Mouse (Mus musculus) spleen, adult 2 months (tissue): ENCODE results near the gene Epb41l1. TPM values are rescaled to one million over a fixed set of nuclear protein-coding genes. Genes with fewer than 3 reads are reported as not detected.

ENCODE experiments used
- DNase-seq, 2 experiments: peaks; one replicate each; pipeline versions ENCODE4 v3.0.0 to v3.0.0-alpha.2; 2012 to 2021; ENCODE audit warnings: low spot score in 2 of 2, low read depth in 1 of 2
- H3K27ac ChIP-seq: fragments of 200-500 bp; 2 replicates; pipeline ENCODE4 v1.5.1; 2012; ENCODE audit warnings: low read length, inconsistent platforms; ENCODE audit not compliant: insufficient read depth
- H3K27me3 ChIP-seq: fragments of 200-500 bp; 2 replicates; pipeline ENCODE4 v1.6.1; 2012; ENCODE audit warnings: mild to moderate bottlenecking, moderate library complexity, low read length, inconsistent platforms; ENCODE audit not compliant: control insufficient read depth, insufficient read depth
- H3K36me3 ChIP-seq: fragments of 200-500 bp; 2 replicates; pipeline ENCODE4 v1.6.1; 2012; ENCODE audit warnings: mild to moderate bottlenecking, low read length, inconsistent platforms; ENCODE audit not compliant: control insufficient read depth, insufficient read depth
- H3K4me1 ChIP-seq: fragments of 200-500 bp; 2 replicates; pipeline ENCODE4 v1.6.1; 2011; ENCODE audit warnings: inconsistent platforms; ENCODE audit not compliant: control insufficient read depth, insufficient read depth, insufficient read length
- H3K4me3 ChIP-seq: fragments of 200-500 bp; 2 replicates; pipeline ENCODE4 v1.5.1; 2011; ENCODE audit warnings: mild to moderate bottlenecking, inconsistent platforms; ENCODE audit not compliant: insufficient read depth, insufficient read length; ENCODE audit errors: extremely low read depth
- CTCF ChIP-seq: fragments of 200-500 bp; IDR thresholded peaks from 2 replicates; pipeline ENCODE4 v1.5.1; 2011; ENCODE audit warnings: mild to moderate bottlenecking, inconsistent platforms; ENCODE audit not compliant: insufficient read depth, insufficient read length, insufficient replicate concordance; ENCODE audit errors: extremely low read depth
- POLR2A ChIP-seq: fragments of 200-500 bp; IDR thresholded peaks from 2 replicates; pipeline ENCODE4 v1.6.1; 2011; ENCODE audit warnings: low read depth, low read length, inconsistent platforms
- WGBS: fragments of 180-500 bp; shearing (Covaris S2); methylation state at CpG from one replicate; pipeline ENCODE4 v1.1.7; 2018; 5-methylcytosine and 5-hydroxymethylcytosine counted together
- polyA plus RNA-seq: library from polyadenylated mRNA; depleted of rRNA; stranded (reverse); fragments of >200 nt; gene quantifications from 2 replicates; pipeline ENCODE4 v1.2.3, GENCODE M21; 2012

The Epb41l1 gene
- polyA plus RNA-seq, 1 experiment, result 3.2 TPM

GRCm38 (mm10) chr2:156552421-156552820, 131.7 kb downstream of the Epb41l1 start:
- TF ChIP-seq POLR2A, result no peak
- TF ChIP-seq CTCF, result no peak
- WGBS, result 87% methylated on average over 4 of the region's 4 CpGs
- peaks cover 27% of the 10 kb centered on the region for H3K36me3 ChIP-seq
- no peak overlapping the region for H3K4me3 ChIP-seq
- DNase-seq, result no peak
- H3K27ac ChIP-seq, result no peak overlapping the region
- no peaks in the 10 kb centered on the region for H3K27me3 ChIP-seq
- peaks cover 5% of the 10 kb centered on the region; the same call in 1 of the 2 replicates for H3K4me1 ChIP-seq

GRCm38 (mm10) chr2:156561808-156562207, 141.1 kb downstream of the Epb41l1 start:
- Histone ChIP-seq H3K27ac (no peak overlapping the region), H3K4me3 (no peak overlapping the region), H3K4me1 (no peaks in the 10 kb centered on the region), H3K36me3 (peaks cover 25% of the 10 kb centered on the region), H3K27me3 (no peaks in the 10 kb centered on the region)
- no peak for DNase-seq
- WGBS, result 83% methylated on average over 2 of the region's 2 CpGs
- TF ChIP-seq POLR2A, result no peak
- TF ChIP-seq CTCF, result no peak

DNA sequence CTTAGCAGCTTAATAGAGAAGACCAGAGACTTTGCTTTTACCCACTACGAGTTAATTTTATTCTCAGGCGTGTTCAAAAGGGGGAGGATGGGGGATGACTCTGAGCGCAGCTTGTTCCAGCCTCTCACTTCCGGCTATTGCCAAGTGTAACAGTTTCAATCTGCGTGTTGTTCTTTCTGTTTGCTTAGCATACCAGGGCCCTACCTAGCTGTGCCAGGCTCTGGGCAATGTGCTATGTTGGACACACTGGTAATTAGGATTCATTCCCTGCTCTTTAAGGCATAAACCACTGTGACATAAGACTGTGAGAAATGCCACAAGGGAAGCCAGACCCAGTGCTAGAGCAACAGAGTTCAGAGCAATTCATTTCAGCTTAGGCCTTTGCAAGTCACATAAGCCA, 142.8 kb downstream of the Epb41l1 start:
- TF ChIP-seq POLR2A (no peak), CTCF (no peak)
- Histone ChIP-seq H3K4me1 (no peaks in the 10 kb centered on the region), H3K27me3 (no peaks in the 10 kb centered on the region), H3K27ac (no peak overlapping the region), H3K4me3 (no peak overlapping the region), H3K36me3 (peaks cover 30% of the 10 kb centered on the region)
- 84% methylated on average over 5 of the region's 5 CpGs for WGBS
- no peak for DNase-seq

GRCm38 (mm10) chr2:156566512-156566911, 145.8 kb downstream of the Epb41l1 start:
- no peaks in the 10 kb centered on the region for H3K4me1 ChIP-seq
- H3K27me3 ChIP-seq, result no peaks in the 10 kb centered on the region
- TF ChIP-seq CTCF, result no peak
- no peak for TF ChIP-seq POLR2A
- H3K36me3 ChIP-seq, result peaks cover 20% of the 10 kb centered on the region
- WGBS, result 98% methylated on average over 2 of the region's 2 CpGs
- no peak for DNase-seq
- no peak overlapping the region for H3K27ac ChIP-seq
- no peak overlapping the region for H3K4me3 ChIP-seq

DNA sequence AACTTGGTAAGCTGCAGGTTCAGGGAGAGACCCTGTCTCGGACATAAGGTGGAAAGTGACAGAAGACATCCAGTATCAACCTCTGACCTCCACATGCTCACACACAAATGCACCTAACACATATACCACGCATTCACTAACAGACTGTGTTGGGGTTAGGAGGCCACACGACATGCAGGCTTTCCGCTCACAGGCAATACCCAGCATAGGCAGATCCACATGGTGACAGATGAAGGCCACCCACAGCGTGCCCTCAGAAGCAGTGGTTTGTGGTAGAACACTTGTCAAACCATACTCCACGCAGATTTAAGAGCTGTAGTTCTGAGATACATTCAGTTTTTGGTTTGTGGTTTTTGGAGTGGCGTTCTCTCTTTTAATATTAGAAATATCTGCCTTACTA, 147.9 kb downstream of the Epb41l1 start:
- DNase-seq, result no peak
- no peak overlapping the region for H3K4me3 ChIP-seq
- H3K27me3 ChIP-seq, result no peaks in the 10 kb centered on the region
- TF ChIP-seq CTCF, result no peak
- TF ChIP-seq POLR2A, result no peak
- H3K36me3 ChIP-seq, result peaks cover 19% of the 10 kb centered on the region
- H3K27ac ChIP-seq, result no peak overlapping the region
- 81% methylated on average over 7 of the region's 7 CpGs for WGBS
- H3K4me1 ChIP-seq, result no peaks in the 10 kb centered on the region

- TF ChIP-seq CTCF (no peak), POLR2A (no peak)
Measured at GRCm38 (mm10) chr2:156569261-156569660, 148.6 kb downstream of the Epb41l1 start.

GRCm38 (mm10) chr2:156571521-156571920, 150.8 kb downstream of the Epb41l1 start:
- Histone ChIP-seq H3K27ac (no peak overlapping the region), H3K4me3 (no peak overlapping the region), H3K36me3 (peaks cover 19% of the 10 kb centered on the region), H3K4me1 (no peaks in the 10 kb centered on the region), H3K27me3 (no peaks in the 10 kb centered on the region)
- 90% methylated on average over 6 of the region's 6 CpGs for WGBS
- TF ChIP-seq CTCF, result no peak
- no peak for DNase-seq

More at GRCm38 (mm10) chr2:156569261-156569660, 148.6 kb downstream of the Epb41l1 start:
- no peak for DNase-seq
- peaks cover 19% of the 10 kb centered on the region for H3K36me3 ChIP-seq
- no peaks in the 10 kb centered on the region for H3K27me3 ChIP-seq
- H3K4me3 ChIP-seq, result no peak overlapping the region
- H3K27ac ChIP-seq, result no peak overlapping the region
- H3K4me1 ChIP-seq, result no peaks in the 10 kb centered on the region
- WGBS, result 84% methylated on average over 3 of the region's 3 CpGs
